Mouse (Mus musculus): ENCODE data around the gene Ttbk2.

The Ttbk2 gene

GRCm38 (mm10) chr2:120850424-120851082 lies at the start of gene Ttbk2:
Gene Ttbk2, minus strand, starts transcription at chr2:120850604.
- DNase-seq (ENCODE audit: low read depth, low spot score), result peak; percentile 97

GRCm38 (mm10) chr2:120896361-120896760 lies 46.0 kb upstream of the Ttbk2 start:
- DNase-seq (ENCODE audit: low read depth, low spot score), result no peak

DNA sequence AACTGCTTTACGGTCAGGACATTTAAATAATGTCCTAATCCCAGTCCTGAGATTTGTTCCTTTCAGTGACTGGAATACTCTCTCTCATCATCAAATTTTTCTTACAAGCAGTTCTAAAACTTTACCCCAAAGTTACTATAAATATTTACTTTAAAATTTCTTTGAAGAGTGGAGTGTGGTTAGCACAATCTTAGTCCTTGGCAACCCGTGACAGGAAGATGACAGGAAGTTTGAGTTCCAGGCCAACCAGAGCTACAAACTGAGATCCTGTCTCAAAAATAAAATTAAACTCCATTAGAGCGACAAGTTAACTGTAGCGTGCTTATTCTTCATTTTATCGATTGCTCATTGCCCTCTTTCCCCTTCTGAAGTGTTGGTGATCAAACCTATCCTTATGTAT lies 37.2 kb upstream of the Ttbk2 start:
- DNase-seq (ENCODE audit: low read depth, low spot score), result no peak

- DNase-seq (ENCODE audit: low read depth, low spot score), result no peak
These were observed 22.8 kb upstream of the Ttbk2 start for GRCm38 (mm10) chr2:120873192-120873591.

GRCm38 (mm10) chr2:120871447-120872336 lies 21.3 kb upstream of the Ttbk2 start:
- no peak for DNase-seq (ENCODE audit: low read depth, low spot score)

DNA sequence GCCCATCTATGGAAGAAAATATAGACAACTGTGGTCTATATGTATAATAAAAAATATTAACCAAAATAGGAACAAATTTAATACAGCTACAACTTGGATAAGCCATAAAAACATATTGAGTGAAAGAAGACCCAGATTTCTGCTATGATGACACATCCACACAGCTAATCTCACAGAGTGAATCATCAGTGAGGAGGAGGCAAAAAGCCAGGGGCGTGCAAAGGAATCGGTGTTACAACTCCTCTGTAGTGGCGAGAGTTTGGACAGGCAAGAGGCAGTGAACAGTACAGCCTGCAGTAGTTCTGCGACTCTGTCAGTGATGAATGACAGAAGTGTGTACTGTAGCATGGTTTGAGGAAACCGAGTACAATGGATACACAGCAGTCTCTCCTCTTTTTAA lies 16.9 kb upstream of the Ttbk2 start:
- DNase-seq (ENCODE audit: low read depth, low spot score), result no peak

- peak; percentile 45 for DNase-seq (ENCODE audit: low read depth, low spot score)
These were observed 16.2 kb upstream of the Ttbk2 start for GRCm38 (mm10) chr2:120866561-120866960.

DNA sequence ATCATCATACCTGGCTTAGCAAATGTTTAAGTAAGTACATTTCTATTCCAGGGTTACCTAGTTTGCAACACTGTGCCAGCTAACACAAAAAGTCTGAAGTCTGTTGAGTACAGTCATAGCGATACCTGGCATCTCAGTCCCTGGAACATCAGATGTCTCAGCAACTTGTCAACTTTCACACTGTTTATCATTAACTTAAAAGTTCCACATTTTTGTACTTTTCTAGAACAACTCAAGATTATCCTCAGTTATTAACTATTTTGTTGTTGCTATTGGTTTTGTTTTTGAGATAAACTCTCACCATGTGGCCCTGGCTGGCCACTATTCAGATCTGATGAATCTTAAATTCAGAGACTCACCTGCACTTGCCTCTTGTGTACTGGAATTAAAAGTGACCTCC lies 13.0 kb upstream of the Ttbk2 start:
- no peak for DNase-seq (ENCODE audit: low read depth, low spot score)

- no peak for DNase-seq (ENCODE audit: low read depth, low spot score)
These were observed 10.3 kb upstream of the Ttbk2 start for GRCm38 (mm10) chr2:120860699-120861098.

DNA sequence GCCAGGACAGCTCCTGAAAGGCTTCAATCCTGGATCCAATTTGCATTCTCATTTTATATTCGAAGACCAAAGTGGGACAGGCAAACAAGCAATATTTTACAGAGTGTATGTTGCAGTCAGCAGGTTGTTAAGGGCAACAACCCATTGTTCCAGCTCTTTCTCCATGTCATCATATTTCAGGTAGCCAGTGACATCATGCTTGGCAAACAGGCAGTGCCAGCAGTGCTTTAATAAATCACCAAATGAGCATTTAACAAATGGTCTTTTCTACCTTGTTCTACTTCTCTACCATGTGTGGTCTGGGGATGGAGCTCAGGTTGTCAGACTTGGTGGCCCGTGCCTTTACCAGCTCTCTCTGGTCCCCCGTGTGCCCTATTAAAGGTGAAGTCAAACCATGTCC lies 7.7 kb upstream of the Ttbk2 start:
- no peak for DNase-seq (ENCODE audit: low read depth, low spot score)

GRCm38 (mm10) chr2:120853151-120853550 lies 2.7 kb upstream of the Ttbk2 start:
- no peak for DNase-seq (ENCODE audit: low read depth, low spot score)

GRCm38 (mm10) chr2:120852626-120853025 lies 2.2 kb upstream of the Ttbk2 start:
- no peak for DNase-seq (ENCODE audit: low read depth, low spot score)

DNA sequence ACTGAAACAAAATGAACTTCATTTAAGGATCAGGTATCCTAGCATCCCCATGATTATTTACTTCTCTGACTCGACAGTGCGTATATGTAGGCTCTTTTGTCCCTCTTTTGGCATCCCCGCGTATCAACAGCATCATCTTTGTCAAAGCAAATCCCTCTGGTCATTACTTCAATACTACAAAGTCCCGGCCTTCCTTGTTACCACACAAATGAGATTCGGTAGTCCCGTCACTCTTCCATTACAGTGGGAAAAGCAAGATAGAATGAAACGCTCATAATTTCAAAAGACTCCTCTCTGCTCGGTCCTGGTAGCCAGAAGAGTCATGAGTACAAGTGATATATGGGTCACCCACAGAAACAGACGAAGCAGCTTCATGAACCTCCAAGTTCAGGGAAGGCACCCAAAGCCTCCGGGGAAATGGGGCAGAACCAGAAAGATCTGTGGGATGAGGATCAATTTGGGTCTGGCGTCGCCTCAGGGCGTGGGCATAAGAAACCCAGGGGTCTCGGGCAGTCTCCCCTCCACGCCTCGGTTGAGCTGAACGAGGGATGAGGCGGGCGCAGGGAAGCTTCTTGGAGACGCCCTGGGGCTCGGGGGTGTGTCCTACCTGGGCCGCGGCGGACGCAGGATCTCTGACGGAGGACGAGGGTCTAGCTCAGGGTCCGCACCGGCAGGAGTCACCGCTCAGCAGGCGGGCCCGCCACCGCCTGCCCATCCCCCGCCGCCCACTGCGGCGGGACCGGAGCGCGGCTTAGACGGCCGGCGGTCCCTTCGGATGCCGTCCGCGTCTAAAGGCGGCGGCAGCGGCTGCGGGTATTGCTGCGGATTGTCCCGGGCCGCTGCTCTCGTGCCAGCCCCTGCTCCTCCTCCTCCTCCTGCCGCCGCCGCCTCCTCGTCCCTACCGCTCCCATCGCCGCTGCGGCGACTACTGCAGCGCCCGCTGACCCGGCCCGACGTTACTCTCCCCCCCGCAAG lies 668 bp downstream of the Ttbk2 start, which contains the start of gene Cdan1:
Cdan1 (minus strand) TSS at position 680 of the 975 bp plus-strand sequence.
- DNase-seq (ENCODE audit: low read depth, low spot score), result peak; percentile 62

DNA sequence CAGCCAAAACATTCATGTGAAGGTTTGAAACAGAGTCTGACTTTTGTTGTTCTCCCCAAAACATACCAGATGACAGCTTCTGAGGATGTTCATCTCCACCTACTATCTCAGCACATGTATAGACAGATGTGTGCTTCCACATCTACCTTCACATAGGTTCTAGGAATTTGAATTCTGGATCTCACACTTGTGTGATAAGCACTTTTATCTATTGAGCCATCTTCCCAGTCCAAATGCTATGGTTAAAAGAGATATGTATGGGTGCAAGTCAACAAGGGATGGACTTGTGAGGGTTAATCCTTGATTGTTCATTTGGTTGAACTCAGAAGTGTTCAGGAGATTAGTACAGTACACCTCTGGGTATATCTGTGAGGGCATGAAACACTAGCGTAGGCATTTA lies 5.1 kb downstream of the Ttbk2 start:
- no peak for DNase-seq (ENCODE audit: low read depth, low spot score)

- no peak for DNase-seq (ENCODE audit: low read depth, low spot score)
These were observed 6.4 kb downstream of the Ttbk2 start for GRCm38 (mm10) chr2:120843990-120844389.

DNA sequence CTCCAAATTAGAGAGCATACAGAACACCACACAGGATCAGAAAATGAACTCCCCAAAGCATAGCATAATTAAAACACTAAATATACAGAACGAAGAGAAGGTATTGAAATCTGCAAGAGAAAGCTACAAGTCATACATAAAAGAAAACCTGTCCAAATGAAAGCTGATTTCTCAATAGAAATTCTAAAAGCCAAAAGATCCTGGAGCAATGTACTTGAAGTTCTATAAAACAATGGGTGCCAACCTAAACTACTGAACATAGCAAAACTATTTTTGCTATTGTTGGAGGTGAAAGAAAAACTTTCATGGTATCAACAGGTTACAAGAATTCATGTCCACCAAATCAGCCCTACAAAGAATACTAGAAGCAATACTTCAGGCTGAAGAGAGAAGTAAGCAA lies 9.2 kb downstream of the Ttbk2 start:
- no peak for DNase-seq (ENCODE audit: low read depth, low spot score)

GRCm38 (mm10) chr2:120835167-120835566 lies 15.2 kb downstream of the Ttbk2 start:
- DNase-seq (ENCODE audit: low read depth, low spot score), result no peak

GRCm38 (mm10) chr2:120826936-120827638 lies 23.3 kb downstream of the Ttbk2 start:
- no peak for DNase-seq (ENCODE audit: low read depth, low spot score)

DNA sequence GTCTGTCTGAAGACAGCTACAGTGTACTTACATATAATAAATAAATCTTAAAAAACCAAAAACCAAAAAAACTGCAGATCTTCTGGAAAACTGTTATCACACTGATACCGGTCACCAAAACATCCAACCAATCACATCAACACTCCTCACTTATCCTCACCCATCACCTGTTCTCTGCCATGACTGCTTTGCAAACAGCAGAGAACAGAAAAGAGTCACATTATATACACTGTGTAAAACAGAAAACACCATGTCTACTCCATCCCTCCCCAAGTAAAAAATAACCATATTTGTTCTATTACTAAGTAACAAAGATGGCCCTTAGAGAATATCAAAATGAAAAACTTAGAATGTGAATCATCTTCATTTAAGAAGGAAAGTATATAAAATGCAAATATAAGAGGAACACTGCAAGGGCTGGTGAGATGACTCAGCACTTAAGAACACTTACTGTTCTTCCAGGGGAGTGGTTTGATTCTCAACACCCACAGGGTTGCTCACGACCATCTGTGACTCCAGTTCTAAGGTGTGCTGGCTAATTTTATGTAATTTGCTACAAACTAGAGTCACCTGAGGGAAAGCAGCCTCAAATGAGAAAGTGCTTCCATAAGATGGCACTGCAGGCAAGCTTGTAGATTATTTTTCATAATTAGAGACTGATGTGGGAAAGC lies 80.0 kb downstream of the Ttbk2 start:
- no peak for DNase-seq (ENCODE audit: low read depth, low spot score)

DNA sequence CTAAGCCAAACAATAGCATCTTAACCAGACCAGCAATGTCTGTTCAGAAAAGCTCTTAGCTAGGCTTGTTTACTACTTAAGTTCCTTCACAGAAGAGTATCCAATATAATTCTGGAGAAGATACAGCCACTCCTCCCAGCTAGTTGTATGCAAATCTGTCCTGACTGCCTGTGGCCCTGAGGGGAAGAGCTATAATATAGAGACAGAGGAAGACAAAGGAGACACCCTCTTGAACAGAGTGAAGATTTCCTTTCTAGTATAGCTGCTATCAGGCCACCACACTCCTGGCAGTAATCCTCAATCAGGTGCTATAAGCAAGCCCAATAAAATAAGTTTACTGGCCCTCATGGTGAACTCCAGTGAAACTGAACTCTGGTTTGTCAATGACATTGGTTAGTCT lies 88.5 kb downstream of the Ttbk2 start:
- no peak for DNase-seq (ENCODE audit: low read depth, low spot score)

- DNase-seq (ENCODE audit: low read depth, low spot score), result no peak
These were observed 102.4 kb downstream of the Ttbk2 start for GRCm38 (mm10) chr2:120748041-120748440.
